Mouse (Mus musculus): ENCODE measurements around the gene Mst1.

Mst1 gene

DNA sequence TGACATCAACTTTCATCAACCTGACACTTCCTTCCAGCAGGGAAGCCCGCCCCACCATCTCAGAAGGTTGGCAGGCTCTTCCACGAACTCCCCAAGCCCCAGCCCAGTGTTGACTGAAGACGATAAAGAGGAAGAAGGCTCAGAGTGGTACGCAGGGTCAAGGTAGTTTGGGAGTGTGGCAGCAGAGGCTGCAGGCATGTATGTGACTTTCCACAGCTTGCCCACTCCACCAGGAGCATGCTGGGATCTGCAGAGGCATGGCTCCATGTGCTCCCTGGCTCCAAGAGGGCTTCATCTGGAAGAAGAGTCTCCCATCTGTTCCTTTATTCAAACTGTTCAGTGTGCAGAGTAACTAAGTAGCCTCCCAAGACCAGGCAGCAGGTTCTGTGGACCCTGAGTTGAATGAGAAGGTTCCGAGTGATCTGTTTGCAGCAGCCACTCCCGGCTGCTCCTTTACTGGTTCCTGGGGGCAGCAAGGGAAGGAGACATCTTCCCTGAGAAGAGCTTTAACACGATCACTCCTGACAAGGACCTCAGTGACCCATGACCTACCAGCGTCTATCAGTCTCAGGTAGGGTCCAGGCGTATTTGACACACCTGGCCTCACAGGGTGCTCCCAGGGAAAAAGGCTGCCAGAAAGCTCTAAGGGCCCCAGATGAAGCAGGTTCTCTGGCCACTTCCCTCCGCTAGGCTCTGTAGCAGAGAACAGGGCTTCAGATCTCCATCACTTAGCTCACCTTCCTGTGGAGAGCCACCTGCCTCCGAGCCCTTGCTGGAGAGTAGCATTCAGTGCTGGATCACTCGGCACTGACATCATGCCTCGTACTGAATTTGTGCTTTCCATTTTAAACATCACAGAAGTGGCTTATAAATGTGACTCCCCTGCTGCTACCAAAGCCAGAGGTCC, 49.1 kb downstream of the Mst1 start:
- no peak for DNase-seq (ENCODE audit: low spot score in 2 of 2)

DNA sequence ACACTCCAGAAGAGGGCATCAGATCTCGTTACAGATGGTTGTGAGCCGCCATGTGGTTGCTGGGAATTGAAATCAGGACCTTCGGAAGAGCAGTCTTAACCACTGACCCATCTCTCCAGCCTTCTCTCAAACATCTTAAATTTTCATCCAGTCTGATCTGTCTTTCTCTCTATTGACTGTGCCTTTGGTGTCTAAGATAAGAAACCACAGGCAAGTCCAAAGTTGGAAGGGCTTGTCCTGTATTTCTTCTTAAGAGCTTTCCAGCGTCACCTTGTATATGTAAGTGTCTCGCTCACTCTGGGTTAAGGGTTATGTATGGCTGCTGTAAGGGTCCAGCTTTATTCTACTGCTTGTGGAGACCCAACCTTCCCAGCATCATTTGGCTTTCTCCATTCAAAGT, 51.3 kb downstream of the Mst1 start:
- no peak for DNase-seq (ENCODE audit: low spot score in 2 of 2)

DNA sequence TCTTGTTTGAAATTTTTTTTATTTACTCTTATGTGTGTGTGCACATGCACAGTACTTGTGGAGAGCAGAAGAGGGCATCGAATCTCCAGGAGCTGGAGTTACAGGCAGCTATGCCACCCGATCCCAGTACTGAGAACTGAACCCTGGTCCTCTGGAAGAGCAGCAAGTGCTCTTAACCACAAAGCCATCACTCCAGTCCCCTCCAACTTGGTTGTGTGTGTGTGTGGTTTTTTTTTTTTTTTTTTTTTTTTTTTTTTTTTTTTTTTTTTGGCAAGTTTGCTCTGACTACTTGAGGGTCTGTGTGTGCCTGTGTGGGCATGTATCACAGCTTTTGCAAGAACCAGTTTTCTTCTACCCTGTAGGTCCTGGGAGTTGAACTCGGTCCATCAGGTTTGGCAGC, 52.1 kb downstream of the Mst1 start:
- DNase-seq (ENCODE audit: low spot score in 2 of 2) = no peak

DNA sequence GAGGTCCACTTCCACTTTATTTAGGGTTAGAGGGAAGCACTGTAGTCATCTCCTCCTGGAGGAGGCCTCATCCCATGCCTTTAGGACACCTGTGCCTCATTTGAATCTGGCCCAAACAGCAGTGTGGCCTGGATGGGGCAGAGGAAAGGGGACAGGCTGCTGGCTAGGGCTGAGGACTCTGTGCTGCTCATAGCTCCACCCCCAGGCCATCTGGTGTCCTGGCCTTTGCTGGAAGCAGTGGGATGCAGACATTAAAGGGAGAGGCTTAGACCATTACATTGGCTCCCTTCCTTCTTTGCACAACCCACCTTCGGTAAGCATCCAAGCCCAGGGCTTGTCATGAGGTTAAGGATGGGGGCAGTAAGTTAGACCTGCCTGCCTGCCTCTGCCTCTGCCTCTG, 53.2 kb downstream of the Mst1 start:
- no peak for DNase-seq (ENCODE audit: low spot score in 2 of 2)

All from thymus, postnatal 10 days (tissue).